Mouse (Mus musculus): ENCODE results near the gene Amz1. TPM values are rescaled to one million over a fixed set of nuclear protein-coding genes. Genes with fewer than 3 reads are reported as not detected.

Gene Amz1
- polyA plus RNA-seq (2016; fragmentation: Nextera tagmentation; extraction: Ambion mirVana) = 1.8 and 2.1 TPM in 2 replicates

- no peak within 1 kb of the TSS for H3K4me2 ChIP-seq (replicated peaks)
- no peak within 1 kb of the TSS for H3K9ac ChIP-seq
- no peaks in the 10 kb centered on the region for H3K27me3 ChIP-seq
- H3K27ac ChIP-seq = no peak within 1 kb of the TSS
- 62% methylated on average over 13 of the region's 13 CpGs for WGBS
- H3K36me3 ChIP-seq = peaks cover 15% of the 10 kb centered on the region
- H3K4me1 ChIP-seq = peaks cover 15% of the 10 kb centered on the region
- H3K9me3 ChIP-seq (replicated peaks) = no peaks in the 10 kb centered on the region
- H3K4me3 ChIP-seq = no peak within 1 kb of the TSS
- peak; percentile 62 for ATAC-seq (ENCODE audit: low FRiP score)
These were observed at the start of gene Amz1 for GRCm38 (mm10) chr5:140723822-140724221. Gene Amz1 (plus strand): TSS chr5:140724127.

DNA sequence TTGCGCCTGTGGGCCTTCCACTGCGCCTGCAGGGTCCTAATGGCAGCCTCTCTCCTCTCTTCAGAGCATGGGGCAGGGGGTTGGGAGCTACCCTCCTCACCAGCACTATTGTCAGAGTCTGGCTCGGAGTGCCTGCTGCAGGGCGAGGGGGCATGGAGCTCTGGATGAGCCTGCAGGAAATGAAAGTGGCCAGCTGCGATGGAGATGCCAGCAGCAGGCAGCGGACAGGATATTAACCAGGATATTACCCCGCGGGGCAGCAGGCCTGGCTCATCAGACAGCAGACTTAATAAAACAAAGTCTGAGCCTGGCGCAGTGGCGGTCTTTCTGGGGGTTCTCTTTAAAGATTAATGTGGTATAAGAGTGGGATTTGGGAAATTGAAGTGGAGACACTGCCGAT is 48.8 kb upstream of the Amz1 start:
- Histone ChIP-seq H3K9me3 (replicated peaks) (no peaks in the 10 kb centered on the region), H3K4me3 (no peak overlapping the region), H3K9ac (no peak overlapping the region), H3K27me3 (no peaks in the 10 kb centered on the region), H3K4me2 (replicated peaks) (no peak overlapping the region), H3K36me3 (peaks cover 68% of the 10 kb centered on the region), H3K4me1 (no peaks in the 10 kb centered on the region), H3K27ac (no peak overlapping the region; the same call in 1 of the 2 replicates)
- 73% methylated on average over 11 of the region's 11 CpGs for WGBS
- no peak for ATAC-seq (ENCODE audit: low FRiP score)

DNA sequence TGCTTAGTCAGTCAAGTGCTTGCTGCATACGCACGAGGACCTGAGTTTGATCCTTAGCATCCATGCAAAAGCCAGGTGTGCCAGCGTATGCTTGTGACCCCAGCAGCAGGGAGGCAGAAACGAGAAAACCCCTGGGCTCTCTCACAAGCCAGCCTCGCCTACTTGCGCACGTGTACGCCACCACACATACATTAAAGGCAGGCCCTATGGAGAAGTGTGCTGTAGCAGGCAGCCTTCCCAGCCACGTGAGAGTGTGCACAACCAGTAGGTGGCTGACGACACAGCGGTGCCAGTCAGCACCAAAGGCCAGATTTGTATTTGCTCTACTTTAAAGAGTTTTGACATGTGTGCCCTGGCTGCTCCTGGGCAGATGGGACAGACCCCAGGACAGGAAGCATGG is 48.3 kb upstream of the Amz1 start:
- no peak overlapping the region for H3K9ac ChIP-seq
- H3K9me3 ChIP-seq (replicated peaks) = no peaks in the 10 kb centered on the region
- H3K36me3 ChIP-seq = peaks cover 66% of the 10 kb centered on the region
- 84% methylated on average over 11 of the region's 11 CpGs for WGBS
- no peak overlapping the region for H3K27ac ChIP-seq
- no peak for ATAC-seq (ENCODE audit: low FRiP score)
- no peak overlapping the region for H3K4me3 ChIP-seq
- no peak overlapping the region for H3K4me2 ChIP-seq (replicated peaks)
- H3K4me1 ChIP-seq = no peaks in the 10 kb centered on the region
- no peaks in the 10 kb centered on the region for H3K27me3 ChIP-seq

GRCm38 (mm10) chr5:140677137-140677536 is 46.8 kb upstream of the Amz1 start:
- no peaks in the 10 kb centered on the region for H3K9me3 ChIP-seq (replicated peaks)
- H3K4me1 ChIP-seq = no peaks in the 10 kb centered on the region
- WGBS = 92% methylated on average over 6 of the region's 6 CpGs
- no peak for ATAC-seq (ENCODE audit: low FRiP score)
- H3K27me3 ChIP-seq = no peaks in the 10 kb centered on the region
- peaks cover 59% of the 10 kb centered on the region for H3K36me3 ChIP-seq
- H3K4me3 ChIP-seq = no peak overlapping the region
- H3K9ac ChIP-seq = no peak overlapping the region
- H3K4me2 ChIP-seq (replicated peaks) = no peak overlapping the region
- H3K27ac ChIP-seq = no peak overlapping the region

DNA sequence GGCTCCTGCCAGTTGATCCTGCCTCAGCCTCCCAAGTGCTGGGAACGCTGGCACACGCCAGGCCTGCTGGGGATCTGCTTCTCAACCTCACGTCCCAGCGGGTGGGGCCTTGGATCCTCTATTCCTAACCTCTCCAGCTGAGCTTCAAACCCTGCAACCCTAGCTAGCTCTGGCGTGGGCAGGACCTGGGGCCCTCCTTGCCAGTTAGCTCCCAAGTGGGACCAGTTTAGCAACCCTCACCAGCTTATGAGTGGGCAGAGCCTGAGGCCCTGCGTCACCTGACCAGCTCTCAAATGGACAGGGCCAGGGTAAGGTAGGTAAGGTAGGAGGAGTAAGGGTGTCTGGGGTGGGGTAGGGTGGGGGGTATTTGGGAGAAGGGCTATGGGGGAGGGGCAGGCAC is 43.9 kb upstream of the Amz1 start:
- H3K27me3 ChIP-seq = no peaks in the 10 kb centered on the region
- H3K27ac ChIP-seq = no peak overlapping the region
- ATAC-seq (ENCODE audit: low FRiP score) = no peak
- peaks cover 47% of the 10 kb centered on the region for H3K36me3 ChIP-seq
- no peaks in the 10 kb centered on the region for H3K9me3 ChIP-seq (replicated peaks)
- H3K4me2 ChIP-seq (replicated peaks) = no peak overlapping the region
- H3K9ac ChIP-seq = no peak overlapping the region
- 86% methylated on average over 6 of the region's 6 CpGs for WGBS
- no peaks in the 10 kb centered on the region for H3K4me1 ChIP-seq
- no peak overlapping the region for H3K4me3 ChIP-seq

DNA sequence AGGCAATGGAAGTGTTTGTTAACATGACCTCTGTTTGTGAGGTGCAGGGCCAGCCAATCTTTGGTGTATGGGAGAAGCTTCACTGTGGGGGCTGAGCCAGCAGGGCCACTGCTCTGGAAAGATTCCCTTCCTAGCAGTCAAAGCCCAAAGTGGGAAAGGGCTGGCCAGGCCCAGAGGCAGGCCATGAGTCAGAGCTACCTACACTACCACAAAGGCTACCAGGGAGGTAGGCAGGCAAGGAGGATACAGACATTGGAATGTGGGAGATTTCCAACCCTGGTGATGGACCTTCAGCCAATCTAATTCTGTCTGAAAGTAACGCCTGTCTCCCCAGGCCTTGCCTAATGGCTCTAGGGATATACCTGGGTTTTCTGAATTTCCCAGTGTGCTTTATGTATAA is 43.0 kb upstream of the Amz1 start:
- Histone ChIP-seq H3K27me3 (no peaks in the 10 kb centered on the region), H3K9ac (no peak overlapping the region), H3K9me3 (replicated peaks) (no peaks in the 10 kb centered on the region), H3K27ac (no peak overlapping the region), H3K4me1 (no peaks in the 10 kb centered on the region), H3K36me3 (peaks cover 39% of the 10 kb centered on the region), H3K4me3 (no peak overlapping the region), H3K4me2 (replicated peaks) (no peak overlapping the region)
- ATAC-seq (ENCODE audit: low FRiP score) = no peak
- 77% methylated on average over 1 of the region's 1 CpGs for WGBS

DNA sequence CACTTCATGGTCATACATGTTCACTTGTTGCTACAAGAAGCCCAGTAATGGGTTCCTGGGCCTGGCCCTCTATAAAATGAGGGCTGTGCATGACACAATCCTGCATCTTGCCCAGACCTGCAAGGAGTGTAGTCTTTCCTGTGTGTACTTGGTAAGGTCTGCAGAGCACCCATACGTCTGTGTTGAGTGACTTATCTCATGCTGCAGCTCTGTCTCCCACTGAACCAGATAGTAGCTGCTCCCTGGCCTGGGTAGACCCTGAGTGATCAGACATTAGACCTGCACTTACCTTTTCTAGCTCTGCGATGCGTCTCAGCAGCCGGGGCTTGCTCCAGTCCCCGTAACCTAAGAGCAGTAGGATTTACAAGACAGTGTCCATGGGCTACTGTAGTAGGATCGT is 41.8 kb upstream of the Amz1 start:
- ATAC-seq (ENCODE audit: low FRiP score) = no peak
- Histone ChIP-seq H3K27ac (no peak overlapping the region), H3K4me1 (no peaks in the 10 kb centered on the region), H3K36me3 (peaks cover 33% of the 10 kb centered on the region), H3K9me3 (replicated peaks) (no peaks in the 10 kb centered on the region), H3K27me3 (no peaks in the 10 kb centered on the region), H3K4me3 (no peak overlapping the region), H3K9ac (no peak overlapping the region), H3K4me2 (replicated peaks) (no peak overlapping the region)
- WGBS = 99% methylated on average over 6 of the region's 6 CpGs

DNA sequence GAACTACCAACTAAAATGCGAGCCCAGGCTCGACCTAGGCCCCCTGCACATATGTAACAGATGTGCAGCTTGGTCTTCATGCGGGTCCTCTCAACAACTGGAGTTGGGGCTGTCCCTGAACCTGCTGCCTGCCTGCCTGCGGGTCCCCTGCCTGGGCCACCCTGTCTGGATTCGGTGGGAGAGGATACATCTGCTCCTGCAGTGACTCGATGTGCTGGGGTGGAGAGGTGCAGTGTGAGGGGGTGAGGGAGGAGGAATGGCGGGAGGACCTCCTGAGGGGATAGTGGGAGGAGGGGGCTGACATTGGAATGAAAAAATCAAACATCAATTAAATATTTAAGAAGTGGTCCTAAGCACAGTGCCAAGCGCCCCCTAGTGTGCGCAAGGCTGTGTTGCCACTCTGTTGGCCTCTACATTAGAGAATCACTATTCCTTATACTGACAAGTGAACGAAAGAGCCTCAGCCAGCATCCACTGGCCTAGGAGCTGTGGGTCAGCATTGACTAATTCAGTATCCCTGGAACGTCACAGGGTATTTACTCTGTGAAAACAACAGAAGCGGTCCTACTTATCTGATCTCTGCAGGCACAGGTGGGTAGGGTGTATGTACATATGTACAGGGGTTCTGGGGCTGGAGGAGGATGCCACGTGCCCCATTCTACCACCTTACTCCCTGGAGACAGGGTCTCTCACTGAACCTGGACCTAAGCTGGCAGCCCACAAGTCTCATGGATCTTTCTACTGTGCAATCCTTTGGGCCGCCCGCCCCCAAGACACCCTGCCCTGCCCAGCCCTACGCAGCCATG is 39.4 kb upstream of the Amz1 start:
- Histone ChIP-seq H3K4me3 (no peak overlapping the region), H3K4me2 (replicated peaks) (no peak overlapping the region), H3K9ac (no peak overlapping the region), H3K27ac (no peak overlapping the region; the same call in 1 of the 2 replicates), H3K4me1 (no peaks in the 10 kb centered on the region), H3K9me3 (replicated peaks) (no peaks in the 10 kb centered on the region), H3K27me3 (no peaks in the 10 kb centered on the region), H3K36me3 (peaks cover 35% of the 10 kb centered on the region)
- peak; percentile 26; the same call in 1 of the 2 replicates for ATAC-seq (ENCODE audit: low FRiP score)
- WGBS = 62% methylated on average over 16 of the region's 16 CpGs

DNA sequence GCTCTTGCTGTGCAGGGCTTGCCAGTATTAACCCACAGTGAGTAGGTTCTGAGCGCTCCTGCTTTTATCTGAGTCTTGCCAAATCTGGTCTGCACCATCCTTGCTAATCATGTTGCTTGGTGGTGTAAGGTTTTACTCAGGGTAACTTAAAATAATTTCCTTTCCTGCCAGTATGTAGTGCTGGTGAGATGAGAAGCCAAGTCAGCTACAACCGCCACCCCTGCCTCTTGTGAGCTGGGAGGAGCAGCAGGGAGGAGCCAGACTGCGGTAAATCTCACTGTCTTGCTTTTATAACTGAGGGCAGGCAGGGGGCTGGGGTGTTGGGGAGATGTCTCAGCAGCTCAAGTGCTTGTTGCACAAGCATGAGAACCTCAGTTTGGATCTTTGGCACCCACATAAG is 35.5 kb upstream of the Amz1 start:
- Histone ChIP-seq H3K36me3 (peaks cover 47% of the 10 kb centered on the region), H3K27ac (no peak overlapping the region), H3K4me2 (replicated peaks) (no peak overlapping the region), H3K27me3 (no peaks in the 10 kb centered on the region), H3K4me1 (no peaks in the 10 kb centered on the region), H3K4me3 (no peak overlapping the region), H3K9me3 (replicated peaks) (no peaks in the 10 kb centered on the region), H3K9ac (no peak overlapping the region)
- no peak for ATAC-seq (ENCODE audit: low FRiP score)
- WGBS = 78% methylated on average over 3 of the region's 3 CpGs

DNA sequence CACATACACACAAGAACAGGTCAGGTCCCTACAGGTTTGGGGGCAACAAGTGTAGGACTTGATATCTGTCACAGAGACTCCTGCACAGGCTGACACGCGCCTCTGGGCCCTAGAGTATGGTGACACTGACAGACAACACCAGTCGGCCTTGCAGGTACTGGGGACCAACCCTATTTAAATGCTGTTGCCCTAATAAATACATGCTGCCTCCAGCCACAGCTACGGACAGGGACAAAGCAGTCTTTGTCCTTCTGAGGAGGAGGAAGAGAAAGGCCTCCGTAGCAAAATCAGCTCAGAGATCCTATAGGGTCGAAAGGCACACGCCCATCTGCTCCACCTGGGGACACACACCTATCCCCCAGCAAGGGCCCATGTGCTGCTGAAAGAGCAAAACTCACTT is 27.9 kb upstream of the Amz1 start:
- no peak overlapping the region for H3K27ac ChIP-seq
- WGBS = 79% methylated on average over 7 of the region's 7 CpGs
- H3K4me1 ChIP-seq = peaks cover 14% of the 10 kb centered on the region
- no peak for ATAC-seq (ENCODE audit: low FRiP score)
- H3K4me2 ChIP-seq (replicated peaks) = no peak overlapping the region
- no peak overlapping the region for H3K4me3 ChIP-seq
- no peaks in the 10 kb centered on the region for H3K9me3 ChIP-seq (replicated peaks)
- H3K27me3 ChIP-seq = no peaks in the 10 kb centered on the region
- no peak overlapping the region for H3K9ac ChIP-seq
- H3K36me3 ChIP-seq = peaks cover 35% of the 10 kb centered on the region

GRCm38 (mm10) chr5:140699776-140700175 is 24.2 kb upstream of the Amz1 start:
- no peak overlapping the region for H3K4me3 ChIP-seq
- no peaks in the 10 kb centered on the region for H3K27me3 ChIP-seq
- 86% methylated on average over 9 of the region's 9 CpGs for WGBS
- H3K9ac ChIP-seq = no peak overlapping the region
- H3K36me3 ChIP-seq = peaks cover 26% of the 10 kb centered on the region
- no peak for ATAC-seq (ENCODE audit: low FRiP score)
- H3K4me1 ChIP-seq = peaks cover 29% of the 10 kb centered on the region
- H3K27ac ChIP-seq = no peak overlapping the region
- no peaks in the 10 kb centered on the region for H3K9me3 ChIP-seq (replicated peaks)
- H3K4me2 ChIP-seq (replicated peaks) = no peak overlapping the region

- Histone ChIP-seq H3K4me1 (peaks cover 41% of the 10 kb centered on the region), H3K4me2 (replicated peaks) (peak overlapping the region; percentile 83), H3K36me3 (peaks cover 14% of the 10 kb centered on the region), H3K27ac (peak overlapping the region; percentile 86), H3K4me3 (peak overlapping the region; percentile 79), H3K27me3 (no peaks in the 10 kb centered on the region), H3K9ac (peak overlapping the region; percentile 86), H3K9me3 (replicated peaks) (no peaks in the 10 kb centered on the region)
- 1% methylated on average over 25 of the region's 25 CpGs for WGBS
- ATAC-seq (ENCODE audit: low FRiP score) = peak; percentile 14
These were observed 22.3 kb upstream of the Amz1 start for GRCm38 (mm10) chr5:140701661-140702060.

DNA sequence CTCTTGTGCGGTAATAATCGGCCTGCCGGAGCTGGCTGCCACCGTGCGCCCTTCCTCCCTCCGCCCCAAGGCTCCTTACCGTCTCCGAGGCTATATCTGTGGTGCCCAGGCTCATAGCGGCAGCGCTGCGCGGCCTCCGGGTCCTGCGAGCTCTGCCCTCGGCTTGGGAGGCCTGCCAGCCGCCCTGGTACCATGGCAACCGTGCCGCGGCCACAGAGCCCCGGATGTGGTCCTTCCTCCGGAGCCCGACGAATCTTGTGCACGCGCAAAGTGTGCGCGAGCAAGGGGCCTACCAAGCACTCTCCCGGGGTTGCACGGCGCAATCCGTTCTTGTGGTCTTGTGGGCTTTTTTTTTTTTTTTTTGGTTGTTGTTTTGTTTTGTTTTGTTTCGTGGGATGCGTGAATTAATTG is 21.8 kb upstream of the Amz1 start, which contains the start of gene Iqce:
Gene Iqce, minus strand, starts transcription at position 276 of the 411 bp plus-strand sequence.
- Histone ChIP-seq H3K4me1 (peaks cover 41% of the 10 kb centered on the region), H3K27me3 (no peaks in the 10 kb centered on the region), H3K4me3 (peak within 1 kb of the TSS; percentile 79), H3K27ac (peak within 1 kb of the TSS; percentile 86), H3K4me2 (replicated peaks) (peak within 1 kb of the TSS; percentile 83), H3K36me3 (peaks cover 13% of the 10 kb centered on the region), H3K9ac (peak within 1 kb of the TSS; percentile 86), H3K9me3 (replicated peaks) (no peaks in the 10 kb centered on the region)
- WGBS = under 1% methylated on average over 32 of the region's 33 CpGs
- peak; percentile 61 for ATAC-seq (ENCODE audit: low FRiP score)
